Mouse (Mus musculus) hindbrain, embryonic 11.5 days (tissue): ENCODE data around the gene Strada. TPM values are rescaled to one million over a fixed set of nuclear protein-coding genes. Genes with fewer than 3 reads are reported as not detected.

Source experiments
- ATAC-seq: fragments of 200-750 bp; cut with Nextera tagmentation; 2 replicates; pipeline ENCODE4 v1.8.0; 2017; ENCODE audit warnings: mild to moderate bottlenecking, moderate TSS enrichment, moderate library complexity; ENCODE audit not compliant: low FRiP score
- DNase-seq: peaks from one replicate; pipeline ENCODE4 v3.0.0-alpha.2; 2015; ENCODE audit warnings: low spot score
- H3K27ac ChIP-seq: fragments of 300-500 bp; sonication (generic); 2 replicates; pipeline ENCODE4 v1.5.1; 2014; ENCODE audit warnings: mild to moderate bottlenecking, low read depth, low read length
- H3K27me3 ChIP-seq: fragments of 300-500 bp; sonication (generic); 2 replicates; pipeline ENCODE4 v1.6.1; 2014; ENCODE audit warnings: mild to moderate bottlenecking, low read length, moderate library complexity, mixed read lengths; ENCODE audit not compliant: control insufficient read depth, insufficient read depth
- H3K36me3 ChIP-seq: fragments of 300-500 bp; sonication (generic); 2 replicates; pipeline ENCODE4 v1.6.1; 2014; ENCODE audit warnings: mild to moderate bottlenecking, low read length, moderate library complexity, mixed read lengths; ENCODE audit not compliant: control insufficient read depth, insufficient read depth
- H3K4me1 ChIP-seq: fragments of 300-500 bp; sonication (generic); replicated peaks from 2 replicates; pipeline ENCODE4 v1.6.1; 2014; ENCODE audit warnings: low read length, mixed read lengths; ENCODE audit not compliant: control insufficient read depth, insufficient read depth
- H3K4me2 ChIP-seq: fragments of 300-500 bp; sonication (generic); replicated peaks from 2 replicates; pipeline ENCODE4 v1.6.1; 2014; ENCODE audit warnings: mild to moderate bottlenecking, low read depth, low read length
- H3K4me3 ChIP-seq: fragments of 300-500 bp; sonication (generic); 2 replicates; pipeline ENCODE4 v1.5.1; 2014; ENCODE audit warnings: low read depth, low read length
- H3K9ac ChIP-seq: fragments of 300-500 bp; sonication (generic); 2 replicates; pipeline ENCODE4 v1.6.1; 2014; ENCODE audit warnings: low read depth, low read length
- H3K9me3 ChIP-seq: fragments of 300-500 bp; sonication (generic); 2 replicates; pipeline ENCODE4 v1.6.1; 2016; ENCODE audit warnings: low read length; ENCODE audit not compliant: control insufficient read depth
- WGBS: fragments of 180-500 bp; shearing (Covaris S2); extraction: QIAGEN DNeasy Blood & Tissue Kit; methylation state at CpG from one replicate; pipeline ENCODE4 v1.1.7; 2014; 5-methylcytosine and 5-hydroxymethylcytosine counted together
- polyA plus RNA-seq: library from polyadenylated mRNA; unstranded; fragments of >200 nt; fragmentation: Nextera tagmentation; extraction: Ambion mirVana; gene quantifications from 2 replicates; pipeline ENCODE4 v1.2.1, GENCODE M21; 2014

Gene Strada
- polyA plus RNA-seq, 1 experiment from 2014 or later, result 36.4 TPM

GRCm38 (mm10) chr11:106193371-106194154 lies 8.4 kb downstream of the Strada start:
- no peaks in the 10 kb centered on the region for H3K4me1 ChIP-seq
- no peaks in the 10 kb centered on the region for H3K9me3 ChIP-seq
- no peaks in the 10 kb centered on the region for H3K27me3 ChIP-seq
- H3K36me3 ChIP-seq, result no peaks in the 10 kb centered on the region
- peak overlapping the region; percentile 80 for H3K9ac ChIP-seq
- DNase-seq (peak; percentile 98), ATAC-seq (peak; percentile 97)
- under 1% methylated on average over 40 of the region's 44 CpGs for WGBS
- peak overlapping the region; percentile 81 for H3K27ac ChIP-seq
- H3K4me2 ChIP-seq, result peak overlapping the region; percentile 60
- peak overlapping the region; percentile 74 for H3K4me3 ChIP-seq

- WGBS, result 12% methylated on average over 19 of the region's 19 CpGs
- Histone ChIP-seq H3K27me3 (no peaks in the 10 kb centered on the region), H3K9ac (peak overlapping the region; percentile 80), H3K4me2 (peak overlapping the region; percentile 50), H3K27ac (peak overlapping the region; percentile 81), H3K36me3 (no peaks in the 10 kb centered on the region), H3K9me3 (no peaks in the 10 kb centered on the region), H3K4me1 (no peaks in the 10 kb centered on the region), H3K4me3 (peak overlapping the region; percentile 74)
- no peak for DNase-seq
- peak; percentile 53 for ATAC-seq
Measured at GRCm38 (mm10) chr11:106192657-106193370, 9.2 kb downstream of the Strada start.

DNA sequence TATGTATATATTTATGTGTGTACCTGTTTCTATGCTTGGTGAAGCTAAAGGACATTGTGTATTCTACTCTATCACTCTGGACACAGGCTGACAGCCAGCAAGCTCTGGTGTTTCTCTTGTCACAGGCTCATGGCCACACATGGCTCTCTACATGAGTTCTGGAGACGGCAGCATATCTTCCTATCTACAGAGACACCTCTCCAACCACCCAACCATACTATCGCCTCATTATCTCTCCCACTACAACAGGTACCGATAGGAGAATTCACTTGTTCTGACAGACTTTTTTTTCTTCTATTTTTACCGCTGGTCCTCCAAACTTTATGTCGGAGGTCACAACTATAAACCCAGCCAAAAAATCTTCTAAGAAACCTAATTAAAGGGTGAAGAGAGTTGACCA lies 9.7 kb downstream of the Strada start:
- WGBS, result 89% methylated on average over 5 of the region's 5 CpGs
- H3K4me2 ChIP-seq, result peak overlapping the region; percentile 50
- H3K9me3 ChIP-seq, result no peaks in the 10 kb centered on the region
- no peak overlapping the region for H3K9ac ChIP-seq
- peak overlapping the region; percentile 74; the same call in 1 of the 2 replicates for H3K4me3 ChIP-seq
- H3K4me1 ChIP-seq, result no peaks in the 10 kb centered on the region
- H3K27ac ChIP-seq, result no peak overlapping the region
- ATAC-seq, result no peak
- H3K36me3 ChIP-seq, result no peaks in the 10 kb centered on the region
- no peaks in the 10 kb centered on the region for H3K27me3 ChIP-seq
- no peak for DNase-seq

DNA sequence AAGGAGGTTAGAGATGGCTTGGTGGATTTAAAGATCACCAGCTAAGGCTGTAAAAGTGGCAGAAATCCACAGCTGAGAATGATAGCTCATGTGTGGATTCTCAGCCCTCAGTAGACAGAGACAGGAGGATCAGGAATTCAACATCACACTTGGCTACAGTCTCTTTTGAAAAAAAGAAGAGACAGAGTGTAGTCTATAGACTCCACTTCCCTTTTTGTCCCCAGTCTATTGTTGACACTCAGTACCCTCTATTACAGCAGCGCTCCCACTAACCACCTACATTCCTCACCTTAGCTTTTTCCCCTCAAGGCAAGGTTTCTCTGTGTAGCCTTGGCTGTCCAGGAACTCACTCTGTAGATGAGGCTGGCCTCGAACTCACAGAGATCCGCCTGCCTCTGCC lies 10.3 kb downstream of the Strada start:
- H3K27ac ChIP-seq, result no peak overlapping the region
- DNase-seq, result no peak
- H3K27me3 ChIP-seq, result no peaks in the 10 kb centered on the region
- ATAC-seq, result no peak
- 88% methylated on average over 3 of the region's 3 CpGs for WGBS
- no peak overlapping the region for H3K4me2 ChIP-seq
- H3K4me3 ChIP-seq, result no peak overlapping the region
- no peaks in the 10 kb centered on the region for H3K36me3 ChIP-seq
- H3K9ac ChIP-seq, result no peak overlapping the region
- H3K4me1 ChIP-seq, result no peaks in the 10 kb centered on the region
- H3K9me3 ChIP-seq, result no peaks in the 10 kb centered on the region

DNA sequence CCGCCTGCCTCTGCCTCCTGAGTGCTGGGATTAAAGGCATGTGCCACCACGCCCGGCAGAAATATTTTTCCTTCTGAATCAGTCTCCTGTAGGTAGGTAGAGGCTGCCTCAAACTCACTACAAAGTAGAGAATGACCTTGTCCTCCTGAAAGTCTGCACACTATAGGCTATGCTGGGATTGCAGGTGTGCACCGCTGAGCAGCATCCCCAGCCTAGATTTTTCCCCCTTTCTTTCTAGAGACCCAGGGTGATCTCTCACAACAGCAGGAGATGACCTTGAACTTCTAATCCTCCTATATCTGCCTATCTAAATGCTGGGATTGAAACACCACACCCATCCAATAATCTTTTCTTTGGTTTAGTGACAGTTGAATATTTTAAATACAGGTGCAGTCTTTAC lies 14.6 kb downstream of the Strada start:
- H3K9me3 ChIP-seq, result no peaks in the 10 kb centered on the region
- WGBS, result 89% methylated on average over 4 of the region's 4 CpGs
- DNase-seq (no peak), ATAC-seq (no peak)
- H3K36me3 ChIP-seq, result no peaks in the 10 kb centered on the region
- H3K4me1 ChIP-seq, result no peaks in the 10 kb centered on the region
- H3K4me3 ChIP-seq, result no peak overlapping the region
- no peak overlapping the region for H3K27ac ChIP-seq
- no peak overlapping the region for H3K4me2 ChIP-seq
- no peak overlapping the region for H3K9ac ChIP-seq
- H3K27me3 ChIP-seq, result no peaks in the 10 kb centered on the region

DNA sequence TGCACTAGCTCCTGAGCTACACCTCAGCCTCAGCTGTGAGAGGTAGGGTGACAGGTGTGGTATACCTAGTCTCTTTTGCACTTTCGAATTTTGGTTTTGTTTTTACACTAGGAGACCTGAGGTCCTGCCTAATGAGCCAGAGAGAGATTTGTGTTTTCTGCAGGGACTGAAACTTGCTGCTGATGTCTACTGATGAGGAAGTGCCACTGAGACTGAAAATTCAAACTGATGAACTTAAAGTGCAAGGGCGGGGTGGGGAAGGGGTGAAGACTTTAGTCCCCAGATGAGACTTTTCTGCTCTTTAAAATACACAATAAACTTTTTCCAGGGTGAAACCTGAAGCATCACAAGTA lies 21.5 kb downstream of the Strada start:
- 85% methylated on average over 2 of the region's 2 CpGs for WGBS
- Histone ChIP-seq H3K36me3 (no peaks in the 10 kb centered on the region), H3K27me3 (no peaks in the 10 kb centered on the region), H3K4me3 (no peak overlapping the region), H3K4me2 (no peak overlapping the region), H3K9ac (no peak overlapping the region), H3K9me3 (no peaks in the 10 kb centered on the region), H3K4me1 (no peaks in the 10 kb centered on the region), H3K27ac (no peak overlapping the region)
- ATAC-seq, result no peak
- DNase-seq, result no peak

- H3K4me3 ChIP-seq, result no peak overlapping the region
- H3K27ac ChIP-seq, result no peak overlapping the region
- no peaks in the 10 kb centered on the region for H3K4me1 ChIP-seq
- H3K9ac ChIP-seq, result no peak overlapping the region
- no peaks in the 10 kb centered on the region for H3K36me3 ChIP-seq
- DNase-seq, result no peak
- ATAC-seq, result no peak
- no peaks in the 10 kb centered on the region for H3K27me3 ChIP-seq
- no peak overlapping the region for H3K4me2 ChIP-seq
- no peaks in the 10 kb centered on the region for H3K9me3 ChIP-seq
- 72% methylated on average over 7 of the region's 7 CpGs for WGBS
Measured at GRCm38 (mm10) chr11:106179711-106180448, 22.1 kb downstream of the Strada start.

- no peaks in the 10 kb centered on the region for H3K27me3 ChIP-seq
- no peak overlapping the region for H3K4me2 ChIP-seq
- WGBS, result 82% methylated on average over 5 of the region's 5 CpGs
- ATAC-seq, result no peak
- DNase-seq, result no peak
- no peak overlapping the region for H3K9ac ChIP-seq
- no peak overlapping the region for H3K27ac ChIP-seq
- no peaks in the 10 kb centered on the region for H3K9me3 ChIP-seq
- H3K4me3 ChIP-seq, result no peak overlapping the region
- H3K36me3 ChIP-seq, result no peaks in the 10 kb centered on the region; the same call in 1 of the 2 replicates
- no peaks in the 10 kb centered on the region for H3K4me1 ChIP-seq
Measured at GRCm38 (mm10) chr11:106178036-106178782, 23.8 kb downstream of the Strada start.
